Mouse (Mus musculus) large intestine, adult 2 months (tissue): ENCODE data around the gene Tsks. TPM values are rescaled to one million over a fixed set of nuclear protein-coding genes. Genes with fewer than 3 reads are reported as not detected.

ENCODE experiments used
- DNase-seq: peaks from one replicate; pipeline ENCODE4 v3.0.0-alpha.2; 2012; ENCODE audit warnings: low read depth, low spot score
- WGBS: fragments of 180-500 bp; shearing (Covaris S2); methylation state at CpG from one replicate; pipeline ENCODE4 v1.1.7; 2018; 5-methylcytosine and 5-hydroxymethylcytosine counted together
- polyA plus RNA-seq: library from polyadenylated mRNA; depleted of rRNA; stranded (reverse); fragments of >200 nt; gene quantifications from 2 replicates; pipeline ENCODE4 v1.2.3, GENCODE M21; 2012

Gene Tsks
- polyA plus RNA-seq, 1 experiment: not detected

DNA sequence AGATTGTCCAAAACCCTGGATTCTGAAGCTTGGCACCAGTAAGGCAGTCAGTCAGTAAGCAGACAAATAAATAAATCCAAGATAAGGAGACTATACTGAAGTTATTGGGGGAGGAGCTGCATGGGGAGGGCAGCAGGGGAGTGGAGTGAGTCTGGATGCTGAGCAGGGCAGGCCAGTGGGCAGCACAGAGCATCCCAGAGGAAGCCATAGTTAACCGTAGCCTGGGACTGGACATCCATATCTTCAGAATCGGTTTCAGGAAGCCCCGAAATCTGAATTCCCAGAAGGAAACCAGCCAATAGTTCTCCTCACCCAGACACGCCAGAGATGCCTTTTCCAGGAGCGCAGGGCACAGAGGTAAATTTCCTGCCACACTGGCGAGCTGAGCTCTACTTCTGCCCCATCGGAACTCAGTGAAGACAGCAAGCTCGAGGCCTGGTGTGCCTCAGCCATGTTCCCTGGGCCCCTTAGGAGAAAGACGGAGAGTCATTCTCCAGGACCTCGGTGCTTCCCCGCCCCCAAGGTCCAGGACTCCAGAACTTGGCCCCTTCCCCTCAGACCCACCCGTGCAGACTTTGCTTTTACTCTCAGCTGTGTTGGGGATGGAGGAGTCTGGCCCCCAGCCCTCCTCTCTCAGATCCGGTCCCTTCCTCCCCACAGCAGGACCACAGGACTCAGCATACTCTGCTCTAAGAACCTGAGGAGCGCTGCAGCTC, 30.6 kb downstream of the Tsks start:
- no peak for DNase-seq
- 52% methylated on average over 14 of the region's 14 CpGs for WGBS

DNA sequence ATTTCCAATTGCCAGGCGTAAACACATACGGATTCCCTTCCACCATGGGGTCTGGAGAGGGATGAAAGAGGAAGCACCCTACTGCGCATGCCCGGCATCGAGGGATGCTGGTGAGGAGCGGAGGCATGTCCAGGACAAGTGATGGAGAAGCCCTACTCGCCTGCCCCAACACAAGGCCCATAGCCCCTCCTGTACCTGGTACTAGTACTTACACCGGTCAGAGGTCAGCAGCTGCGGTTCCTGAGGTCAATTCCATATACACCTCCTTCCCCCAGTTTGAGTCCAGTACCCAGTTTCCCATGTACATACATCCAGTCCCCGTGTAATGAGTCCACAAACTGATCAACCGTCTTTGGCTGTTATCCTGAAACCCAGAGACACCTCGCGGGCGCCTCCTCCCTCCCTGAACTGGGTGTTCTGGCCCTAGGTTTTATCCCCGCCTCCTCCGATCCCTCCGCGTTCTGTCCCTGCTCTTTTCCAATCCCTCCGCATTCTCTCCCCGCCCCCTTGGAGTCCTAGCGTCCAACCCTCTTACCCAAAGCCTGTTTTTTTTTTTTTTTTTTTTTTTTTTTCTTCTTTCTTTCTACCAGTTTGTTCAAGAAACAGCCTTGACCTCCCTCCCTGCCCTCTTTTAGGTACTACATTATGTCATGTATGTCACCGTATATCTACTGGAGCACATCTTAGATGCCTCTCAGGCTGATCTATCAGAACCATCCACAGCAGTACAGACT, 31.5 kb downstream of the Tsks start, which contains the start of gene Cpt1c:
Cpt1c (minus strand) TSS at position 469 of the 734 bp plus-strand sequence.
- WGBS: 4% methylated on average over 22 of the region's 22 CpGs
- no peak for DNase-seq

DNA sequence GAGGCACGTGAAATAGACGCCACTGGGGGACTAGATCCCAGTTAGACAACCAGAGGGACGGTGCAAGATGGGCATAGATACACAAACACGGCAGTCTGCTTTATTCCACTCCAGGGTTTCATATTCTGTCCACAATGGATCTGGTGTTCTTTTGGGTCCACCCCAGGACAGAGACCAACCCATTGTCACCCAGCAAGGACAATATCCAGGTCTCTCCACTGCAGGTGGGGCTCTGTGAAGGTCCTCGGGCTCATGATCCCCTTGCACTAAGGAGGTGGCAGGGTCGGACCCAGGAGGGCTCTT, 32.1 kb downstream of the Tsks start:
- WGBS: 18% methylated on average over 6 of the region's 6 CpGs
- DNase-seq: no peak

DNA sequence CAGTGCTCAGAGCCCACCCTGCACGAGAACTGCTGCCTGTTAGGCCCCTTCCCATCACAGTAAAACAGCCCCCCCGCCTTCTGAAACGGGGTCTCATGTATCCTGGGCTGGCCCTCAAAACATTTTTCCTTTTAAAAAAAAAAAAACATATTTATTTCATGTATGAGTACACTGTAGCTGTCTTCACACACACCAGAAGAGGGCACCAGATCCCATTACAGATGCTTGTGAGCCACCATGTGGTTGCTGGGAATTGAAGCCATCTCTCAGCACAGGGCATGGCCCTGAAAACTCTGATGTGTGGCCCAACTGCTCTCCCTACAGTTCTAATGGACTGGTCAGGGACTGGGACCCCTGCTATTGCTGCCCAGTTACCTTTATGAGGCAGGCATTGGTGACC, 35.3 kb downstream of the Tsks start:
- WGBS: 94% methylated on average over 3 of the region's 3 CpGs

DNA sequence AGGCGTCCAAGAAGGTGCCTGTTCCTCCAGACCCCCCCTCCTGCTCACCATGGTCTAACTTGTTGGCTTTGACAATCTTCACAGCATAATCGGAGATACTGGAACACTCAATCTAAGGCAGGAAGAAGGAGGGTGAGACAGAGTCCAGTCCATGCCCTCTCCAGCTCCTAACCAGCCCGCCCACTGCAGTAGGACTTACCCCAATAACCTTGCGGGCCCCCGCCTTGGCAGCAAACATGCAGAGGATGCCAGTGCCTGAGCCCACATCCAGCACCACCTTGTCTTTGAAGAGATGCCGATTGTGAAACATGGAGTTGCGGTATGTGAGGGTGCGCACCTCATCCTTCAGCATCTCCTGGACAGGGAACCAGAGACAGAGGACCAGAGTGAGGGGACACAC, 38.5 kb downstream of the Tsks start:
- no peak for DNase-seq
- 93% methylated on average over 8 of the region's 8 CpGs for WGBS

More for the DNA sequence above, 35.3 kb downstream of the Tsks start:
- DNase-seq: no peak

DNA sequence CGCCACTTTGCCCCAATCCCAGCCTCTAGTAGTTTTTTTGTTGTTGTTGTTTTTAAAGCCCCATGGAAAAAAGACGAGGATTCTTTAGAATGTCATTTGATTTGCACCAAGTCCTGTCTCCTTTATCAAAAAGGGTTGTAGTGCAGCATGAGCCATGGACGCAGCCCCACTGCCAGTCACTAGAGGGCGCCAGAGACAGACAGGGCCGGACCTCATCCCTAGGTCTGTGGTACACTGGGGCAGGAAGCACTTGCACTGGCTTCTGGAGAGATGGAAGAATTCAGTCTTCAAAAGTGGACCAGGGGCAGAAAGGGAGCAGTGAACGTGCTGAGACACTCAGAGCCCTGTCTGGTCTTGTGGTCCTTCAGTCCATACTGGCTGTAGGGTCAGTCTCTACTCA, 40.1 kb downstream of the Tsks start:
- DNase-seq: no peak
- WGBS: 19% methylated on average over 6 of the region's 6 CpGs

DNA sequence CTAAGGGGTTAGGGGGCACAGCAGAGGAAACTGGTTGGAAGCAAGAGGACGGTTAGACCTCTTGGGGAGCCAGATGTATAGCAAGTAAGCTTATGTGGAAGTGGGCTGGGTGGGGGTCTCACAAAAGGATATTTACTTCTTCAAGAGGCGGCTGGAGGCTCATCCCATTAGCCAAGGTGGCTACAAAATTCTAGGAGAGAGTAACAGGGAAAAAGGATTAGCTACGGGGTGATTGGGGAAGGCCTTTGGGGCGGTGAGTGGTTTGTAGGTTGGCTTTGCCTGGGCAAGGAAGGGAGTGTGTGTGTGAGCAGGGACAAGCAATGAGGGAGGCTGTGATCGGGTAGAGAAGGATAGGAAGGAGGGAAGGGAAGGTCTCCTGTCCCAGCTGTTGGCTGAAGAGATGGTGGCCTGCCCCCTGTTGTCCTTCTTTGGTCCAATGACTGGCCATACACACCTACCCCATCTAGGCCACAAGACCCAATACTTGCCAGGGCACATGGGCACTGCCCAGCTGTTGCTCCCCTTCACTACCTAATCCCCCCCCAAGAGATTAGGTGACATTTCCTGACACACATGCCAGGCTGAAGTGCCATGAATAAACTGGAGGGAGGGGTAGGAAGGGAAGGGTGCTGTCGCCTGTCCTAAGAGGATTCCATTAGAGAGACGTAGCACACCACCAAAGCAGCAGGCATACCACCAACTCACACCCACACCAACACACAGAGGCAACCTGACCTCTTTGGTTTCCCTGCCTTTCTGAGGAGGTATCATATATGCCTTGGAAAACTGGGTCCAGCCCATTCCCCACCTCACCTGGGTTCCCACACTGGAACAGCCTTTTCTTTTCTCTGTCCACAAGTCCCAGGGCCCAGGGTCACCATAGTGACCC, 41.2 kb downstream of the Tsks start:
- no peak for DNase-seq
- 74% methylated on average over 7 of the region's 7 CpGs for WGBS

DNA sequence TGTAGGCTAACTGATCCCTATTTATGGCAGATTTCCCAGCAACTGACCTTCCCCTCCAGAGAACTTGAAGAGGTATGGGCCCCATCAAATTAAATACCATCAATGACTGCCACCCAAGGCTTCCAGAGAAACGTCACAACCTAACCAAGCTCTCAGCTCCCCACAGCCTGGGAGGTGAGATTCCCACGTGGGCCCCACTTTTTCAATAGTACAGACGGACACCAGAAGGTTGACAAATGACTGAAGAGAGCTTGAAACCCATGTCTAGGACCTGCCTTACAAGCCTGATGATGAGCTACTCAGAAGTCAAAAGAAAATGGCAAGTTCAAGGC, 41.8 kb downstream of the Tsks start:
- WGBS: 44% methylated on average over 3 of the region's 3 CpGs
- DNase-seq: no peak

DNA sequence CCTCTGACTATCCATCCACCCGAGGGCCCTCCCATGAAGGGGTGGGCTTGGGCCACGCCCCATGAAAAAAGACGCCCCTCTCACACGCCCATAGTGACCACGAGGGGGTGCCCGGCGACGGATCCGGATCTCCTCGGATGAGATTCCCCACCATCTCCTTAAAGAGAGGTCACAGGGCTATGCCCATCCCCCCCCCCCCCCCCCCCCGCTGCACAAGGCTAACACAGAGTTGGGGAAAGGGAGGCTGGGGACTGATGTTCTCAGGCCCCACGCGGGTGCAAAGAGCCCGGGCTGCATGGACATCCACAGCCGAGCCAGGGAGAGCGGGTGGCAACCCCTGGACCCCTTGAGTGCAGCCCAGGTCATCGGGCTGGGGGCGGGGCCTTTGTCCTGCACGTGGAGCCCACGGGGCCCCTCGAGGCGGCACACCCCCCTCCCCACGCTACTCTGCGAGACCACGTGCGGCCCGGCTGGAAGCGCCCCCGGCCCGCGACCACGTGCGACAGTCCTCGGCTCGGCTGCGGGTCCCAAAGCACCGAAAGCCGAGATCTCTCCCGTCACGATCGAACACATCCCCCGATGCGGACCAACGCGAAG, 42.7 kb downstream of the Tsks start:
- WGBS: 2% methylated on average over 44 of the region's 45 CpGs
- DNase-seq: no peak

DNA sequence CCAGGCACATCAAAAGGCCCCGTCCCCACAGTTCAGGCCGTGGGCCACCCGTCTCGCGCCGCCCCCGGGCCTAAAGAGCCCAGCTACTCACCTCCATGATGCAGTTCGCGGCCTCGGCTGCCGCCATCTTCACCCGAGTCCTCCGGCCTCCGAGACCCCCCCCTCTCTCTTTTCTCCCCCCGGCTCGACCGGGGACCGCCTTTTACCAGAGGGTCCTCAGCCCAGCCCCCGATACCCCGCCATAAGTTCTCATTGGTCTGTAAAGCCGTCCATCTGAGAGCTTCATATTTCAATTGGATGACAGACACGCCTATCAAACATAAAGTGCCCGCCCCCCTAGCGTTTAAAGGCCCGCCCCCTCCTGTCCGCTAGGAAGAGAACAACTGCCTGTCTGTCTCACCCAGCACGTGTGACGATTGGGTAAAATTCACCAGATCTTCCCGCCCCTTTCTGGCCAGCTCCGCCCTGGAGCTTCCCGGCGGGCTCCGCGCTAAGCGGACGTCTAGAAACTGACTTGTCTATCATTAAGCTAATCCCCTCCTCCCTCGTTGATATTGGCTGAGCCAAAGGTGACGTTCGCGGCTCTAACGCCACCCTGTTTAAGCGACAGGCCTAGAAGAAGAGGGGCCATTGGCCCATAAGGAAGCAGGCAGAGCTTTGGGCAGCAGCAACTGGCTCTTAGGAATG, 43.3 kb downstream of the Tsks start, which contains the start of gene Prmt1:
Prmt1 (minus strand) TSS at position 377 of the 687 bp plus-strand sequence.
- DNase-seq: peak; percentile 99
- WGBS: 1% methylated on average over 42 of the region's 42 CpGs

DNA sequence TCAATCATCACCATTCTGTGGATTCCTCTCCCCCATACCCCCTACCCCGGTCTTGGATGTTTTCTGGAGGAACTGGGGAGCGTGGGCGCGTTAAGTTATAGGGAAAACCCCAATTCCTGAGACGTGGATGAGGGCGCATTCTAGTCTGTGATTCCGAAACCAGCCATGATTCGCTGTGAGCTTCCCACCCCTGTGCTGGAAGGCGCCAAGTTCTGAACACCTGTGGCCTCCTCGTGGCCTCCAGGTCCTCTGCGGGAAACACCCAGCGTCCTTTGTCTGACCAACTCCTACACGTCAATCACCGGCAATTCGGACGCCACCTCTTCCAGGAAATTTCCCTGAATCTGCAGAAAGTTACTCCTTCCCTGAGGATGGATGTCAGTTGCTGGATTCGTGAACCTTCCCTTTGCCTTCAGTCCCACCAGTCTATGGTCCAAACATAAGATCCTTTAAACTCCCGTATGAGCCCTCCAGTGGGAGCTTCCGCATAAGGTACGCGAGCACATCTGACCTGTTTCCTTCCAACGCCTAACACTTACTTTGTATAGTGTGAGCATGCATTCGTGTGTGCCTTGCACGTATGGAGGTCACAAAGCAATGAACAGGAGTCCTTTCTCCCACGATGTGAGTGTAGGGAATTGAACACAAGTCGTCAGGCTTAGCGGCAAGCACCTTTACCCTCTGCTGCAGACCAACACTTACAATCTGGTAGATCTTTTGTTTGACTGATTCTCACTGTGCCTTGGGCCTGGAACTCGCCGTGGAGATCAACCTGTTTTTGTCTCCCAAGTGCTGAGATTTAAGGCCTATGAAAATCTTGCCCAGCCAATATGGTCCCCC, 44.1 kb downstream of the Tsks start:
- DNase-seq: no peak
- WGBS: under 1% methylated on average over 29 of the region's 29 CpGs

DNA sequence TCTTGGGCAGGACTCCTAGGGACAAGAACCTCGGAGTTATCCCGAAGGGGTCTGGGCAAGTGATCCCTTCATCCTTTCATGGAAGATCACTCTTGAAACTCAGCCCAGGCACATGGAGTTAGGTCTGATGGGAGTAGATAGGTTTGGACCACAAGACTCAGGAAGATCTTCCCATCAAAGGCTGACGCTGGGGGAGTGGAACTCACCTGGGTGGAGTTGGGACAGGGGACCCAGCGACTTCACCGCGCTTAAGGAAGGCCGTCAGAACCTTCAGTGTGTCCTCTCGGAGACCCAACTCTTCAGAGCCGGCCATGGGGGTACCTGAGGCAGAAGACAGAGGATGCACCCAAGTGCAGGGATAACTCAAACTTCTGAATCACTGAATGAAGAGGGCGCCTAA, 53.7 kb downstream of the Tsks start:
- DNase-seq: no peak
- WGBS: 7% methylated on average over 10 of the region's 10 CpGs

DNA sequence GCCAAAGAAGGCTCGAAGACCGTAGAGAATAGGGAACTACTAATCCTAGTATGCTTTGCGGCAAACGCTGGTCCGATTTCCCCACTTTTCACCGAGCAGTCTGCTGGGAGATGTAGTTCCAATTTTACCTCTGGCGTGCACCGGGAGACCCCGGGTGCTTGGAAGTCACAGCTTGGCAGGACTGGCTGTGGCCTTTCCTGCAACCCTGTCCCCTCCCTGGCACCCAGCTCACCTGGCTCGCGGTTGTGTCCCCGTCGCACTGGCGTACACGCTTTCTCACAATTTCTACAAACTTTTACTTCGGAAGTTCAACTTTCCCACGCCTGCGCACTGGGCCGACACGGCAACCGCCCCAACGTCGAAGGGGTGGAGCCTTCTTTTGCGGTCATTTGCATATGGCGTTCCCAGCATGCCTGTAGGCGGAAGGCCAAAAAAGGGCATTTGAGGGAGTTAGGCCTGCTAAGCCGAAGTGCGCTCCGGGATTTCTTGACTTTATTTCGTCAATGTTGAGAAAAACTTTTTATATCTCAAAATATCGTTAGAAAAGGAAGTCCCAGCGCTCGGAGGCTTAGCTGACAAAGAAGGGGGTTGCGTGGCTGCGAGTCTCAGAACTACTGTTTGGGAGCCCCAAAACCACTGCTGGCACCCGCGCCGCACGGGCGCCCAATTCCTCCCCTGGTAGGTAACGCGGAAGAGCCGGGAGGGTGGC, 54.4 kb downstream of the Tsks start, which contains the start of gene Irf3:
Irf3 (plus strand) TSS at position 418 of the 709 bp plus-strand sequence.
- WGBS: under 1% methylated on average over 43 of the region's 43 CpGs
- peak; percentile 94 for DNase-seq

DNA sequence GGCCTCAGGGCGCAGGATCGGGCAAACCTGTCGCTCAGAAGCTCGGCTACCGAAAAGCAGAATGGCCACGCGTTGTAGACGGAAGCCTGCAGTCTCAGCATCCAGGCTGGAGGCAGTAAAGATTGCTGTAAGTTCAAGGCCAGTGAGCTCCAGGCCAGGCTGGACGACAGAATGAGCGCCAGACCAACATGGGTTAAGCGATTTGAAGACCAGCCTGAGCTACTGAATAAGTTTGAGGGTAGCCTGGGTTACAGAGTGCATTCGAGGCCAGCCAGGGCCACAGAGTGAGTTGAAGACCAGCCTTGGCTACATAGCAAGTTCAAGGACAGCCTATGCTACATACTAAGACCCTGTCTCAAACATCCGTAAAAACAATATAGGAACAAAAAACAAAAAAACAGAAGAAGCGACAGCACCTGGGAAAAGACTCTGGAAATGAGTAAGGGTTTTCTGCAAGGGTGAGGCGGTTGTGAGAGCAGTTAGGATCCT, 55.0 kb downstream of the Tsks start:
- DNase-seq: no peak
- under 1% methylated on average over 15 of the region's 15 CpGs for WGBS

DNA sequence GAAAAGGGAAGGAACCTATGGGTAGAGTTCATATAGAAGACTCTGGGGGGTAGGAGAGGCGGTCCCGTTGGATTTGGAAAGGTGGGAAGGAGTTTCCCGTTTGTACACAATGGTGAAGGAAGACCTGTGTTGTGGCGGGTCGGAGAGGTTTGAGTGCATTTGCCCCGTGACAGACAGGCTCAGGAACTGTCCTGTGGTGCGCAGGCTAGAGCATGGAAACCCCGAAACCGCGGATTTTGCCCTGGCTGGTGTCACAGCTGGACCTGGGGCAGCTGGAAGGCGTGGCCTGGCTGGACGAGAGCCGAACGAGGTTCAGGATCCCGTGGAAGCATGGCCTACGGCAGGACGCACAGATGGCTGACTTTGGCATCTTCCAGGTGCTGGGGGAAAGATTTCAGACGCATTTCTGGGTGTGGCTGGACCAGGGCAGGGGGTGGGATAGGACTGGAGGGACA, 55.5 kb downstream of the Tsks start, which contains the start of gene Bcl2l12:
Bcl2l12 (minus strand) TSS at position 212 of the 455 bp plus-strand sequence.
- WGBS: under 1% methylated on average over 18 of the region's 18 CpGs
- no peak for DNase-seq

DNA sequence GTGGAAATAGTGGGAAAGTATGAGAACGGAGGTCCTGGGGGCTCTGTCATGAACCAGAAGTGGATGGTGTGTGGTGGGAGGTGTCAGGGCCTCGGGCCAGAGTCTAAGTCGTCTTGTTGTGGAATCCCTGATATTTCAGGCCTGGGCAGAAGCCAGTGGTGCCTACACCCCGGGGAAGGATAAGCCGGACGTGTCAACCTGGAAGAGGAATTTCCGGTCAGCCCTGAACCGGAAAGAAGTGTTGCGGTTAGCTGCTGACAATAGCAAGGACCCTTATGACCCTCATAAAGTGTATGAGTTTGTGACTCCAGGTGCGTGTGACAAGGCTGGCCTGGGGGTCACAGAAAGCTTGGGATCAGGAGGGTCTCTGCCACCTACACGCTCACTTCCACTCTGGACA, 56.7 kb downstream of the Tsks start:
- 63% methylated on average over 11 of the region's 11 CpGs for WGBS
- no peak for DNase-seq

DNA sequence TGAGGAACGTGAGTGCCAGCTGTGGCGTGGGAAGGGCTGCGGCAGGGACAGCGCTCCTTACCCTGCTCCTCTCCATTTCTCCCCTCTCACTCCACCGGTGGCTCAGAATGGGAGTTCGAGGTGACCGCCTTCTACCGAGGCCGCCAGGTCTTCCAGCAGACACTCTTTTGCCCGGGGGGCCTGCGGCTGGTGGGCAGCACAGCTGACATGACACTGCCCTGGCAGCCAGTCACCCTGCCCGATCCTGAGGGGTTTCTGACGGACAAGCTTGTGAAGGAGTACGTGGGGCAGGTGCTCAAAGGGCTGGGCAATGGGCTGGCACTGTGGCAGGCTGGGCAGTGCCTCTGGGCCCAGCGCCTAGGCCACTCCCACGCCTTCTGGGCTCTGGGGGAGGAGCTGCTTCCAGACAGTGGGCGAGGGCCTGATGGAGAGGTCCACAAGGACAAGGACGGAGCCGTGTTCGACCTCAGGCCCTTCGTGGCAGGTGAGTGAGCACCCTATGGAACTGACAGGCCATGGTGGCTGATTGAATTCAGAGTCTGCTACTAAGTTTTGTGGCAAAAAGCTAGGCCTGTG, 57.6 kb downstream of the Tsks start:
- 63% methylated on average over 21 of the region's 21 CpGs for WGBS
- DNase-seq: no peak
